Mouse (Mus musculus): Measurements from ENCODE around the gene Vamp8.
A peak's percentile ranks its signal among the peaks of the same experiment; 100 is the strongest.

The Vamp8 gene

GRCm38 (mm10) chr6:72410518-72410917, 20.0 kb upstream of the Vamp8 start:
- Histone ChIP-seq H3K4me1 (replicated peaks; ENCODE audit: low read depth, low read length) (peaks cover 15% of the 10 kb centered on the region), H3K4me3 (replicated peaks; ENCODE audit: low read length) (no peak overlapping the region), H3K27me3 (ENCODE audit: insufficient read depth, low read length) (no peaks in the 10 kb centered on the region), H3K36me3 (ENCODE audit: insufficient read depth, low read length) (peaks cover under 1% of the 10 kb centered on the region; the same call in 1 of the 2 replicates), H3K9me3 (ENCODE audit: low read length) (no peaks in the 10 kb centered on the region)
- TF ChIP-seq NANOG (IDR thresholded peaks at IDR 0.05; ENCODE audit: borderline replicate concordance, low read length) = no peak
- no peak for TF ChIP-seq POU5F1 (IDR thresholded peaks at IDR 0.05; ENCODE audit: borderline replicate concordance, low read length)
- no peak for TF ChIP-seq CTCF (conservative IDR thresholded peaks at IDR 0.05; ENCODE audit: low read length)

DNA sequence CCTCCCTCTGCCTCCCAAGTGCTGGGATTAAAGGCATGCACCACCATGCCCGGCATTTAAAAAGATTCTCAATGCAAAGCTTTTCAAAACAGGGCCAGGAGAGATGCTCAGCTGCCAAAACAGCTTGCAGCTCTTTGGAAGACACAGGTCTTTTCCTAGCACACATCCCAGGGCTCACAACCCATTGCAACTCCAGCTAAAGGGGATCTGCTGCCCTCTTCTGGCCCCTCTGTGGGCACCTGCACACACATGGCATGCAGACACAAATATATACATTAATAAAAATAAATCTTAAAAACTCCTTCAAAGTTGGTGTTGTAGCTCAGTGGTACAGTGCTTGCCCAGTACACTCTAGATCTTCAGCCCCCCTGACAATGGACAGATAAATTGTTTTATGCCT, 19.5 kb upstream of the Vamp8 start:
- Histone ChIP-seq H3K4me3 (replicated peaks; ENCODE audit: low read length) (no peak overlapping the region), H3K4me1 (replicated peaks; ENCODE audit: low read depth, low read length) (peaks cover 10% of the 10 kb centered on the region), H3K9me3 (ENCODE audit: low read length) (no peaks in the 10 kb centered on the region), H3K27me3 (ENCODE audit: insufficient read depth, low read length) (no peaks in the 10 kb centered on the region), H3K36me3 (ENCODE audit: insufficient read depth, low read length) (no peaks in the 10 kb centered on the region)
- peak; percentile 33; the same call in 1 of the 2 replicates for TF ChIP-seq CTCF (conservative IDR thresholded peaks at IDR 0.05; ENCODE audit: low read length)
- TF ChIP-seq NANOG (IDR thresholded peaks at IDR 0.05; ENCODE audit: borderline replicate concordance, low read length) = no peak
- no peak for TF ChIP-seq POU5F1 (IDR thresholded peaks at IDR 0.05; ENCODE audit: borderline replicate concordance, low read length)

DNA sequence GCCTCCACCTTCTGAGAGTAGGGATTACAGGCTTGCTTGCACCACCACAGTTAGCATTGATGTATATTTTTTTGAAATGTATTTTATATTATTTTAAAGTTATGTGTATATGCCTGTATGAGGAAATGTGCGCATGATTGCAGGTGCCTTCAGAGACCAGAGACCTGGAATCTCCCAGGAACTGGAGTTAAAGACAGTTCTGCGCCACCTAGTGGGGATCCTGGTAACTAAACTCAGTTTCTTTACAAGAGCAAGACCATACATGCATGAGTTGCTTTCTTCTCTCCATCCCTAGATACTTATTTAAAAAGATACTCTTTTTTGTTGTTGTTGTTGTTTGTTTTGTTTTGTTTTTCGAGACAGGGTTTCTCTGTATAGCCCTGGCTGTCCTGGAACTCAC, 19.1 kb upstream of the Vamp8 start:
- Histone ChIP-seq H3K27me3 (ENCODE audit: insufficient read depth, low read length) (no peaks in the 10 kb centered on the region), H3K4me3 (replicated peaks; ENCODE audit: low read length) (no peak overlapping the region), H3K36me3 (ENCODE audit: insufficient read depth, low read length) (no peaks in the 10 kb centered on the region), H3K9me3 (ENCODE audit: low read length) (no peaks in the 10 kb centered on the region), H3K4me1 (replicated peaks; ENCODE audit: low read depth, low read length) (peaks cover 6% of the 10 kb centered on the region)
- peak; percentile 56 for TF ChIP-seq CTCF (conservative IDR thresholded peaks at IDR 0.05; ENCODE audit: low read length)
- TF ChIP-seq NANOG (IDR thresholded peaks at IDR 0.05; ENCODE audit: borderline replicate concordance, low read length) = no peak
- no peak for TF ChIP-seq POU5F1 (IDR thresholded peaks at IDR 0.05; ENCODE audit: borderline replicate concordance, low read length)

GRCm38 (mm10) chr6:72407119-72407518, 16.6 kb upstream of the Vamp8 start:
- TF ChIP-seq CTCF (conservative IDR thresholded peaks at IDR 0.05; ENCODE audit: low read length) = peak; percentile 97
- TF ChIP-seq NANOG (IDR thresholded peaks at IDR 0.05; ENCODE audit: borderline replicate concordance, low read length) = no peak
- H3K9me3 ChIP-seq (ENCODE audit: low read length) = no peaks in the 10 kb centered on the region
- no peaks in the 10 kb centered on the region for H3K4me1 ChIP-seq (replicated peaks; ENCODE audit: low read depth, low read length)
- no peaks in the 10 kb centered on the region for H3K27me3 ChIP-seq (ENCODE audit: insufficient read depth, low read length)
- H3K36me3 ChIP-seq (ENCODE audit: insufficient read depth, low read length) = no peaks in the 10 kb centered on the region
- no peak overlapping the region for H3K4me3 ChIP-seq (replicated peaks; ENCODE audit: low read length)

DNA sequence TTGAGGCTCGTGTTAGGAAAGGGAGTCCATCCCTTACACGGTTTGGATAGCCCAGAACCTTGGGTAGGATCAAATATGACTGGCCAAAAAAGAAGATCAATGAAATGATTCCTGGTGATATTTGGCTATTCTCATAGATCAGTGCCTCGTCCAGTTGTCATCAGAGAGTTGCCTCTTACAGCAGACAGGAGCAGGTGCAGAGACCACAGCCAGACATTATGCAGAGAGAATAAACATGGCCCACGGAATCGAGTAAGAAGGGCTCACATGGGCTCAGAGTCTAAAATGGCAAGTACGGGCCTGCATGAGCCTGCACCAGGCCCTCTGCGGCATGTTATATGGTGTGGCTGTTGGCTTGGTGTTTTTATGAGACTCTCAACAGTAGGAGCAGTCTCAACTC, 14.9 kb upstream of the Vamp8 start:
- Histone ChIP-seq H3K36me3 (ENCODE audit: insufficient read depth, low read length) (no peaks in the 10 kb centered on the region), H3K27me3 (ENCODE audit: insufficient read depth, low read length) (no peaks in the 10 kb centered on the region), H3K4me1 (replicated peaks; ENCODE audit: low read depth, low read length) (no peaks in the 10 kb centered on the region), H3K9me3 (ENCODE audit: low read length) (no peaks in the 10 kb centered on the region), H3K4me3 (replicated peaks; ENCODE audit: low read length) (no peak overlapping the region)
- TF ChIP-seq POU5F1 (IDR thresholded peaks at IDR 0.05; ENCODE audit: borderline replicate concordance, low read length) (no peak), CTCF (conservative IDR thresholded peaks at IDR 0.05; ENCODE audit: low read length) (no peak)

GRCm38 (mm10) chr6:72401875-72402274, 11.4 kb upstream of the Vamp8 start:
- no peaks in the 10 kb centered on the region for H3K27me3 ChIP-seq (ENCODE audit: insufficient read depth, low read length)
- no peak overlapping the region for H3K4me3 ChIP-seq (replicated peaks; ENCODE audit: low read length)
- no peaks in the 10 kb centered on the region for H3K9me3 ChIP-seq (ENCODE audit: low read length)
- TF ChIP-seq CTCF (conservative IDR thresholded peaks at IDR 0.05; ENCODE audit: low read length) = peak; percentile 79
- no peak for TF ChIP-seq NANOG (IDR thresholded peaks at IDR 0.05; ENCODE audit: borderline replicate concordance, low read length)
- no peaks in the 10 kb centered on the region for H3K36me3 ChIP-seq (ENCODE audit: insufficient read depth, low read length)
- peaks cover 3% of the 10 kb centered on the region; the same call in 1 of the 2 replicates for H3K4me1 ChIP-seq (replicated peaks; ENCODE audit: low read depth, low read length)

DNA sequence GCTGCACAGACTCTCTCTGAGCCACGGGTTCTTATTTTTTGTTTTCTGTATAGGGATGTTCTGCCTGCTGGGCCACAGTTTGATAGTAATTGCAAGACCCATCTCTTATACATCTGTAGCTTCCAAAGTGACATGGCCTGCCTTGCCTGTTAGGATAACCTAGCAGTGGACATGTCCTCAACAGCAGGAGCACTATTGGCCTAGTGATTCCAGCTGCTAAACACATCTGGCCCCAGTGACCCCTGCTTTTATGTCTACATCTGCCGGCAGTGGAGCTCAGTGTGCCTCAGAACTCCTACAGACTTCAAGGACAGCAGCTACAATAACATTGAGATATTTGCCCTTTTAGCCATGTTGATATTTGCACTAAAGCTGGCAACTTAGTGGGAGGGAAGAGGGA, 9.5 kb upstream of the Vamp8 start:
- Histone ChIP-seq H3K27me3 (ENCODE audit: insufficient read depth, low read length) (no peaks in the 10 kb centered on the region), H3K4me3 (replicated peaks; ENCODE audit: low read length) (no peak overlapping the region)

GRCm38 (mm10) chr6:72396837-72397251, 6.3 kb upstream of the Vamp8 start:
- no peak overlapping the region for H3K4me3 ChIP-seq (replicated peaks; ENCODE audit: low read length)
- no peaks in the 10 kb centered on the region for H3K9me3 ChIP-seq (ENCODE audit: low read length)
- peaks cover 3% of the 10 kb centered on the region; the same call in 1 of the 2 replicates for H3K4me1 ChIP-seq (replicated peaks; ENCODE audit: low read depth, low read length)
- H3K27me3 ChIP-seq (ENCODE audit: insufficient read depth, low read length) = no peaks in the 10 kb centered on the region
- TF ChIP-seq NANOG (IDR thresholded peaks at IDR 0.05; ENCODE audit: borderline replicate concordance, low read length) (no peak), CTCF (conservative IDR thresholded peaks at IDR 0.05; ENCODE audit: low read length) (no peak), POU5F1 (IDR thresholded peaks at IDR 0.05; ENCODE audit: borderline replicate concordance, low read length) (no peak)
- H3K36me3 ChIP-seq (ENCODE audit: insufficient read depth, low read length) = no peaks in the 10 kb centered on the region

More for the DNA sequence above, 9.5 kb upstream of the Vamp8 start:
- no peak for TF ChIP-seq POU5F1 (IDR thresholded peaks at IDR 0.05; ENCODE audit: borderline replicate concordance, low read length)
- Histone ChIP-seq H3K9me3 (ENCODE audit: low read length) (no peaks in the 10 kb centered on the region), H3K4me1 (replicated peaks; ENCODE audit: low read depth, low read length) (peaks cover 3% of the 10 kb centered on the region; the same call in 1 of the 2 replicates), H3K36me3 (ENCODE audit: insufficient read depth, low read length) (no peaks in the 10 kb centered on the region)

- no peaks in the 10 kb centered on the region for H3K9me3 ChIP-seq (ENCODE audit: low read length)
- peaks cover 24% of the 10 kb centered on the region for H3K4me1 ChIP-seq (replicated peaks; ENCODE audit: low read depth, low read length)
- H3K4me3 ChIP-seq (replicated peaks; ENCODE audit: low read length) = no peak overlapping the region
- TF ChIP-seq NANOG (IDR thresholded peaks at IDR 0.05; ENCODE audit: borderline replicate concordance, low read length) = no peak
- TF ChIP-seq CTCF (conservative IDR thresholded peaks at IDR 0.05; ENCODE audit: low read length) = no peak
- no peaks in the 10 kb centered on the region for H3K36me3 ChIP-seq (ENCODE audit: insufficient read depth, low read length)
- H3K27me3 ChIP-seq (ENCODE audit: insufficient read depth, low read length) = peaks cover 21% of the 10 kb centered on the region
These were observed 1.8 kb upstream of the Vamp8 start for GRCm38 (mm10) chr6:72392341-72392740.

Data from E14TG2a.4 (cell line).